Mouse (Mus musculus) forebrain, postnatal 0 days (tissue): Measurements from ENCODE around the gene Rasa4. TPM values are rescaled to one million over a fixed set of nuclear protein-coding genes. Genes with fewer than 3 reads are reported as not detected.
"Not testable (repeated sequence)": the region's sequence is repeated elsewhere in the genome, so short reads cannot be mapped to it uniquely, and the experiment has no call there.

ENCODE experiments used
- ATAC-seq: fragments of 200-750 bp; cut with Nextera tagmentation; 2 replicates; pipeline ENCODE4 v1.8.0; 2017; ENCODE audit warnings: mild to moderate bottlenecking, moderate library complexity
- DNase-seq: peaks from one replicate; pipeline ENCODE4 v3.0.0-alpha.2; 2015
- H3K27ac ChIP-seq: fragments of 300-500 bp; sonication (generic); 2 replicates; pipeline ENCODE4 v1.5.1; 2014; ENCODE audit warnings: low read depth, mild to moderate bottlenecking, antibody characterized with exemption, low read length, moderate library complexity, mixed read lengths
- H3K27me3 ChIP-seq: fragments of 300-500 bp; sonication (generic); 2 replicates; pipeline ENCODE4 v1.6.1; 2014; ENCODE audit warnings: mild to moderate bottlenecking, low read length, mixed read lengths; ENCODE audit not compliant: insufficient read depth
- H3K36me3 ChIP-seq: fragments of 300-500 bp; sonication (generic); 2 replicates; pipeline ENCODE4 v1.6.1; 2014; ENCODE audit warnings: mild to moderate bottlenecking, moderate library complexity; ENCODE audit not compliant: insufficient read depth
- H3K4me1 ChIP-seq: fragments of 300-500 bp; sonication (generic); 2 replicates; pipeline ENCODE4 v1.6.1; 2014; ENCODE audit warnings: antibody characterized with exemption; ENCODE audit not compliant: insufficient read depth
- H3K4me2 ChIP-seq: fragments of 300-500 bp; sonication (generic); 2 replicates; pipeline ENCODE4 v1.6.1; 2014; ENCODE audit warnings: low read depth, mild to moderate bottlenecking, moderate library complexity
- H3K4me3 ChIP-seq: fragments of 300-500 bp; sonication (generic); 2 replicates; pipeline ENCODE4 v1.5.1; 2014; ENCODE audit warnings: low read depth, low read length, mixed read lengths
- H3K9ac ChIP-seq: fragments of 300-500 bp; sonication (generic); 2 replicates; pipeline ENCODE4 v1.6.1; 2014; ENCODE audit warnings: mild to moderate bottlenecking
- H3K9me3 ChIP-seq: fragments of 300-500 bp; sonication (generic); 2 replicates; pipeline ENCODE4 v1.6.1; 2016; ENCODE audit warnings: low read length
- CTCF ChIP-seq: sonication (generic); IDR thresholded peaks from 2 replicates; pipeline ENCODE4 v1.5.1; 2016; ENCODE audit warnings: antibody characterized with exemption, control low read depth, low read depth
- whole genome bisulfite sequencing: fragments of 180-500 bp; shearing (Covaris S2); extraction: QIAGEN DNeasy Blood & Tissue Kit; methylation state at CpG from one replicate; pipeline ENCODE4 v1.1.7; 2014; 5-methylcytosine and 5-hydroxymethylcytosine counted together
- polyA plus RNA-seq: library from polyadenylated mRNA; unstranded; fragments of >200 nt; fragmentation: Nextera tagmentation; extraction: Ambion mirVana; gene quantifications from 2 replicates; pipeline ENCODE4 v1.2.1, GENCODE M21; 2015
- total RNA-seq: library from RNA; depleted of rRNA; stranded (reverse); fragments of >200 nt; gene quantifications from 2 replicates; pipeline ENCODE4 v1.2.3, GENCODE M21; 2014

The Rasa4 gene
- total and polyA plus RNA-seq, 2 experiments from 2014 or later, result 9.0 to 11.5 TPM

DNA sequence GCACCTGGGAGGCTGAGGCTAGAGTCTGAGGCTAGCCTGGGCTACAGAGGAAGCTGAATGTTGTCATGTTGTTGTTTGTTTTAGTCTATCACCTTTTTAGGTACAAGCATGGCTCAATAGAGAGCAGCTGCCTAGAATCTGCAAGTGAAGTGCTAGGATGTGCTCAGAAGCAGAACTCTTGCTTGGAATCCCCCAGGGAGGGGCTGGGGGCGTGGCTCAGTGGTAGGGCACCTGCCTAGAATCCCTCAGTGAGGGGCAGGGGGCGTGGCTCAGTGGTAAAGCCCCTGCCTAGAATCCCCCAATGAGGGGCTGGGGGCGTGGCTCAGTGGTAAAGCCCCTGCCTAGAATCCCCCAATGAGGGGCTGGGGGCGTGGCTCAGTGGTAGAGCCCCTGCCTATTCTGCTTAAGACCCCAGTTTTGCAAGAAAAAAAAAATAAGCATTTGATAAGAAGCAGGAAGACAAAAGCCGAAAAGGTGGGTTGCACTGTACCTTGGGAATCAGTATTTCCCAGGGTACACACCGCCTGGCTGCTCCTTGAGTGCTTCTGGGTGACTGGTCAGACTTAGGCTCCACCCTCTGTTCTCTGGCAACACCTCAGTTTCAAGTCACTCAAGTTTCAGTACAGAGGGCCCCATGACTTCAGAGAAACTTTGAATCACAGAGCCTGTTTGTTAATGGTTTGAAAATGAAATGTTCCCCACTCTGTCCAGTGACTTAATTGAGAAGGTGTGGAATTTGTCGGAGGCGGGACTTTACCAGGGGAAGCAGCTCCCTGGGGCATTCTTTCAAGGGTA, 30.7 kb upstream of the Rasa4 start:
- H3K4me2 ChIP-seq, result no peak overlapping the region
- H3K9ac ChIP-seq, result no peak overlapping the region
- no peaks in the 10 kb centered on the region for H3K27me3 ChIP-seq
- no peak for TF ChIP-seq CTCF
- ATAC-seq (no peak), DNase-seq (no peak)
- no peak overlapping the region for H3K27ac ChIP-seq
- no peak overlapping the region for H3K4me3 ChIP-seq
- H3K4me1 ChIP-seq, result no peaks in the 10 kb centered on the region
- no peaks in the 10 kb centered on the region for H3K36me3 ChIP-seq
- no peaks in the 10 kb centered on the region for H3K9me3 ChIP-seq
- 79% methylated on average over 8 of the region's 8 CpGs for WGBS

GRCm38 (mm10) chr5:136054301-136055077, 29.2 kb upstream of the Rasa4 start, which contains the start of gene Upk3bl:
Gene Upk3bl (plus strand): TSS chr5:136054492.
- Histone ChIP-seq H3K36me3 (no peaks in the 10 kb centered on the region), H3K9me3 (no peaks in the 10 kb centered on the region), H3K27me3 (no peaks in the 10 kb centered on the region), H3K4me2 (no peak within 1 kb of the TSS), H3K9ac (no peak within 1 kb of the TSS), H3K4me1 (no peaks in the 10 kb centered on the region), H3K4me3 (no peak within 1 kb of the TSS), H3K27ac (no peak within 1 kb of the TSS)
- no peak for TF ChIP-seq CTCF
- no peak for ATAC-seq
- WGBS, result 94% methylated on average over 11 of the region's 11 CpGs
- no peak for DNase-seq

GRCm38 (mm10) chr5:136056062-136056461, 27.7 kb upstream of the Rasa4 start:
- H3K9me3 ChIP-seq, result no peaks in the 10 kb centered on the region
- WGBS, result 43% methylated on average over 4 of the region's 4 CpGs
- H3K27me3 ChIP-seq, result no peaks in the 10 kb centered on the region
- H3K36me3 ChIP-seq, result no peaks in the 10 kb centered on the region
- no peak overlapping the region for H3K27ac ChIP-seq
- no peak overlapping the region for H3K4me3 ChIP-seq
- peak; percentile 28; the same call in 1 of the 2 replicates for TF ChIP-seq CTCF
- H3K9ac ChIP-seq, result no peak overlapping the region
- no peak for ATAC-seq
- no peak overlapping the region for H3K4me2 ChIP-seq
- no peak for DNase-seq
- H3K4me1 ChIP-seq, result no peaks in the 10 kb centered on the region

- H3K4me3 ChIP-seq, result no peak overlapping the region
- WGBS, result 36% methylated on average over 8 of the region's 8 CpGs
- no peaks in the 10 kb centered on the region for H3K36me3 ChIP-seq
- no peak for TF ChIP-seq CTCF
- H3K9ac ChIP-seq, result no peak overlapping the region
- H3K9me3 ChIP-seq, result no peaks in the 10 kb centered on the region
- DNase-seq (no peak), ATAC-seq (no peak)
- no peaks in the 10 kb centered on the region for H3K27me3 ChIP-seq
- H3K4me2 ChIP-seq, result no peak overlapping the region
- H3K27ac ChIP-seq, result no peak overlapping the region
- no peaks in the 10 kb centered on the region for H3K4me1 ChIP-seq
Measured at GRCm38 (mm10) chr5:136057085-136057484, 26.6 kb upstream of the Rasa4 start.

DNA sequence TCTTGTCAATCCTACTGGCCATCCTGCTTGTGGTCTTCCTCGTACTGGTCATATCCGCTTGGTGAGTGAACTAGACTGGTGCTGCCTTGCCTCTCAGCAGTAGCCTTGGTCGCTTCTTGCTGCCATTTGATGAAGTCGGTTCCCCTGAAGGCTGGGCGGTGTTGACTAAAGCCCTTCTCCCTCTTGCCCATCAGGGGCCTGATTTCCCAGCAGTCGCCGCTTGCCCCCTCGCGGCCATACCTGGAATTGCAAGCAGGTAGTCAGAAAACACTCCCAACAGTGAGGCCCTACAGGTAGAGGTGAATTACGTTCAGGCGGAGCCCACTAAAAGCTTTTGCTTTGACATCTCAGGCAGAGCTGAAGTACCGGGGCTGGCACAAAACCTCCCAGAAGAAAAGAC, 22.1 kb upstream of the Rasa4 start:
- H3K27me3 ChIP-seq, result no peaks in the 10 kb centered on the region
- no peak overlapping the region for H3K4me3 ChIP-seq
- H3K9ac ChIP-seq, result no peak overlapping the region
- H3K36me3 ChIP-seq, result no peaks in the 10 kb centered on the region
- ATAC-seq, result peak; percentile 23; the same call in 1 of the 2 replicates
- DNase-seq, result peak; percentile 70
- no peak overlapping the region for H3K27ac ChIP-seq
- no peak overlapping the region for H3K4me2 ChIP-seq
- no peaks in the 10 kb centered on the region for H3K9me3 ChIP-seq
- WGBS, result 9% methylated on average over 12 of the region's 12 CpGs
- no peaks in the 10 kb centered on the region for H3K4me1 ChIP-seq
- TF ChIP-seq CTCF, result peak; percentile 96

DNA sequence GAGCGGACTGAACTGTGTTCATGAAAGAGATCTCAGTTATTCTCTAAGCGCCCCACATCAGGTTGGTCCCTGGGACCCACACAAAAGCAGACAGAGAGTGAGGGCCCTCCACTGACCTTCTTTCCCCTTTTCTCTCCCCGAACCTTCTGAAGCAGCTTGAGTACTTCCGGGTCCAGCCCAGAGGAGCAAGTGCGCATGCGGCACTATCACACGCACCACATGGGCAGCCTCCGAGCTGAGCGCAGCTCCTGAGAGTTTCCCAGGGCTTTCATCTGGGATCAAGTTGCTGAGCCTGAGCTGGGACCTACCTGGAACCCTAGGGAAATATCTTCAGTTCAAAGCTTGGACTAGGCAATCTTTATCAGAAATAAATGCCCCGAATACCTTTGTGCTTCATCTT, 19.8 kb upstream of the Rasa4 start:
- no peaks in the 10 kb centered on the region for H3K9me3 ChIP-seq
- TF ChIP-seq CTCF, result no peak
- ATAC-seq (no peak), DNase-seq (no peak)
- no peaks in the 10 kb centered on the region for H3K27me3 ChIP-seq
- H3K36me3 ChIP-seq, result no peaks in the 10 kb centered on the region
- 90% methylated on average over 10 of the region's 10 CpGs for WGBS
- no peak overlapping the region for H3K27ac ChIP-seq
- H3K9ac ChIP-seq, result no peak overlapping the region
- H3K4me1 ChIP-seq, result no peaks in the 10 kb centered on the region
- no peak overlapping the region for H3K4me3 ChIP-seq
- H3K4me2 ChIP-seq, result no peak overlapping the region

GRCm38 (mm10) chr5:136066404-136067148, 17.1 kb upstream of the Rasa4 start:
- H3K4me3 ChIP-seq, H3K36me3 ChIP-seq, H3K27ac ChIP-seq, H3K9ac ChIP-seq, H3K4me1 ChIP-seq, H3K27me3 ChIP-seq, DNase-seq, ATAC-seq, H3K9me3 ChIP-seq, H3K4me2 ChIP-seq: not testable (repeated sequence)
- WGBS, result 75% methylated on average over 11 of the region's 11 CpGs
